Mouse (Mus musculus) lung, postnatal 0 days (tissue): ENCODE results near the gene Kcnn1. TPM values are rescaled to one million over a fixed set of nuclear protein-coding genes. Genes with fewer than 3 reads are reported as not detected.

Experiments
- ATAC-seq: fragments of 200-750 bp; cut with Nextera tagmentation; 2 replicates; pipeline ENCODE4 v1.8.0; 2017; ENCODE audit warnings: moderate library complexity
- DNase-seq: peaks from one replicate; pipeline ENCODE4 v3.0.0-alpha.2; 2016; ENCODE audit warnings: low spot score
- H3K27ac ChIP-seq: fragments of 300-500 bp; sonication (generic); 2 replicates; pipeline ENCODE4 v1.5.1; 2014; ENCODE audit warnings: antibody characterized with exemption, mild to moderate bottlenecking, low read length, mixed read lengths
- H3K27me3 ChIP-seq: fragments of 300-500 bp; sonication (generic); replicated peaks from 2 replicates; pipeline ENCODE4 v1.6.1; 2014; ENCODE audit warnings: low read length, mixed read lengths; ENCODE audit not compliant: insufficient read depth
- H3K36me3 ChIP-seq: fragments of 300-500 bp; sonication (generic); 2 replicates; pipeline ENCODE4 v1.6.1; 2014; ENCODE audit warnings: low read length, mixed read lengths; ENCODE audit not compliant: insufficient read depth
- H3K4me1 ChIP-seq: fragments of 300-500 bp; sonication (generic); 2 replicates; pipeline ENCODE4 v1.6.1; 2014; ENCODE audit warnings: antibody characterized with exemption, low read depth, low read length, mixed read lengths; ENCODE audit not compliant: insufficient read depth
- H3K4me2 ChIP-seq: fragments of 300-500 bp; sonication (generic); replicated peaks from 2 replicates; pipeline ENCODE4 v1.6.1; 2014; ENCODE audit warnings: low read depth, mild to moderate bottlenecking, low read length, moderate library complexity, mixed read lengths
- H3K4me3 ChIP-seq: fragments of 300-500 bp; sonication (generic); 2 replicates; pipeline ENCODE4 v1.5.1; 2014; ENCODE audit warnings: low read depth, low read length
- H3K9ac ChIP-seq: fragments of 300-500 bp; sonication (generic); replicated peaks from 2 replicates; pipeline ENCODE4 v1.6.1; 2014; ENCODE audit warnings: low read depth, mild to moderate bottlenecking
- H3K9me3 ChIP-seq: fragments of 300-500 bp; sonication (generic); 2 replicates; pipeline ENCODE4 v1.6.1; 2016; ENCODE audit warnings: low read length, mixed read lengths
- CTCF ChIP-seq: IDR thresholded peaks from 2 replicates; pipeline ENCODE4 v1.5.1; 2016; ENCODE audit warnings: antibody characterized with exemption, mild to moderate bottlenecking
- EP300 ChIP-seq: IDR thresholded peaks from 2 replicates; pipeline ENCODE4 v1.6.1; 2016; ENCODE audit warnings: antibody characterized with exemption, mild to moderate bottlenecking, control low read depth
- WGBS: fragments of 180-500 bp; shearing (Covaris S2); extraction: QIAGEN DNeasy Blood & Tissue Kit; methylation state at CpG from one replicate; pipeline ENCODE4 v1.1.7; 2014; 5-methylcytosine and 5-hydroxymethylcytosine counted together
- polyA plus RNA-seq: library from polyadenylated mRNA; unstranded; fragments of >200 nt; fragmentation: Nextera tagmentation; extraction: Ambion mirVana; gene quantifications from 2 replicates; pipeline ENCODE4 v1.2.1, GENCODE M21; 2015

The Kcnn1 gene
- polyA plus RNA-seq, 1 experiment from 2014 or later: 0.25 TPM

GRCm38 (mm10) chr8:70871195-70871807 is 8.2 kb upstream of the Kcnn1 start:
- DNase-seq (no peak), ATAC-seq (no peak)
- no peak overlapping the region for H3K4me2 ChIP-seq
- H3K27me3 ChIP-seq: no peaks in the 10 kb centered on the region
- no peak overlapping the region for H3K4me3 ChIP-seq
- H3K9me3 ChIP-seq: no peaks in the 10 kb centered on the region
- TF ChIP-seq EP300 (no peak), CTCF (no peak)
- H3K9ac ChIP-seq: no peak overlapping the region
- no peak overlapping the region for H3K27ac ChIP-seq
- H3K36me3 ChIP-seq: no peaks in the 10 kb centered on the region
- WGBS: 74% methylated on average over 5 of the region's 5 CpGs
- peaks cover 4% of the 10 kb centered on the region; the same call in 1 of the 2 replicates for H3K4me1 ChIP-seq

GRCm38 (mm10) chr8:70869601-70870041 is 6.6 kb upstream of the Kcnn1 start:
- ATAC-seq: peak; percentile 21
- no peaks in the 10 kb centered on the region for H3K9me3 ChIP-seq
- no peaks in the 10 kb centered on the region for H3K36me3 ChIP-seq
- H3K27me3 ChIP-seq: no peaks in the 10 kb centered on the region
- H3K4me3 ChIP-seq: no peak overlapping the region
- WGBS: 32% methylated on average over 16 of the region's 16 CpGs
- DNase-seq: peak; percentile 92
- H3K9ac ChIP-seq: no peak overlapping the region
- H3K27ac ChIP-seq: no peak overlapping the region
- TF ChIP-seq CTCF (peak; percentile 97), EP300 (no peak)
- no peak overlapping the region for H3K4me2 ChIP-seq
- peaks cover 14% of the 10 kb centered on the region; the same call in 1 of the 2 replicates for H3K4me1 ChIP-seq

GRCm38 (mm10) chr8:70869199-70869571 is 6.1 kb upstream of the Kcnn1 start:
- DNase-seq: no peak
- peaks cover 18% of the 10 kb centered on the region for H3K4me1 ChIP-seq
- no peak overlapping the region for H3K27ac ChIP-seq
- no peak overlapping the region for H3K4me2 ChIP-seq
- TF ChIP-seq CTCF: no peak
- TF ChIP-seq EP300: no peak
- no peak overlapping the region for H3K4me3 ChIP-seq
- no peaks in the 10 kb centered on the region for H3K9me3 ChIP-seq
- WGBS: 50% methylated on average over 5 of the region's 5 CpGs
- H3K9ac ChIP-seq: no peak overlapping the region
- peaks cover 4% of the 10 kb centered on the region; the same call in 1 of the 2 replicates for H3K27me3 ChIP-seq
- no peak for ATAC-seq
- H3K36me3 ChIP-seq: no peaks in the 10 kb centered on the region

- no peak overlapping the region for H3K27ac ChIP-seq
- H3K9ac ChIP-seq: no peak overlapping the region
- DNase-seq: peak; percentile 80
- no peaks in the 10 kb centered on the region for H3K9me3 ChIP-seq
- H3K27me3 ChIP-seq: peaks cover 7% of the 10 kb centered on the region
- no peak overlapping the region for H3K4me3 ChIP-seq
- H3K4me2 ChIP-seq: 0 out of 2 replicates have a peak overlapping the region, but pooled peaks have one; percentile 19
- WGBS: 25% methylated on average over 39 of the region's 40 CpGs
- no peaks in the 10 kb centered on the region for H3K36me3 ChIP-seq
- ATAC-seq: peak; percentile 27
- TF ChIP-seq CTCF (peak; percentile 30), EP300 (no peak)
- peaks cover 21% of the 10 kb centered on the region for H3K4me1 ChIP-seq
These were observed 5.6 kb upstream of the Kcnn1 start for GRCm38 (mm10) chr8:70868559-70869198.

- TF ChIP-seq CTCF (no peak), EP300 (no peak)
- no peaks in the 10 kb centered on the region for H3K36me3 ChIP-seq
- no peak overlapping the region for H3K4me2 ChIP-seq
- peaks cover 29% of the 10 kb centered on the region for H3K4me1 ChIP-seq
- no peak overlapping the region for H3K4me3 ChIP-seq
- ATAC-seq: no peak
- 85% methylated on average over 7 of the region's 7 CpGs for WGBS
- H3K27ac ChIP-seq: no peak overlapping the region
- DNase-seq: no peak
- peaks cover 28% of the 10 kb centered on the region for H3K27me3 ChIP-seq
- no peak overlapping the region for H3K9ac ChIP-seq
- no peaks in the 10 kb centered on the region for H3K9me3 ChIP-seq
These were observed 3.5 kb upstream of the Kcnn1 start for GRCm38 (mm10) chr8:70866566-70866965.

GRCm38 (mm10) chr8:70866001-70866520 is 3.0 kb upstream of the Kcnn1 start:
- no peaks in the 10 kb centered on the region for H3K9me3 ChIP-seq

More at GRCm38 (mm10) chr8:70866001-70866520, 3.0 kb upstream of the Kcnn1 start:
- H3K27me3 ChIP-seq: peaks cover 33% of the 10 kb centered on the region
- TF ChIP-seq CTCF: peak; percentile 16
- TF ChIP-seq EP300: no peak
- peaks cover 29% of the 10 kb centered on the region for H3K4me1 ChIP-seq
- H3K4me2 ChIP-seq: peak overlapping the region; percentile 75
- H3K4me3 ChIP-seq: peak overlapping the region; percentile 71; the same call in 1 of the 2 replicates
- 8% methylated on average over 12 of the region's 12 CpGs for whole genome bisulfite sequencing
- DNase-seq (no peak), ATAC-seq (no peak)
- H3K27ac ChIP-seq: no peak overlapping the region
- no peaks in the 10 kb centered on the region for H3K36me3 ChIP-seq
- H3K9ac ChIP-seq: peak overlapping the region; percentile 40; the same call in 1 of the 2 replicates
